In genomic region chr5:128418149-128418710, GRCm38 (mm10) we compare ENCODE assay signal across 19 mouse cellular contexts. TPM values are rescaled to one million over a fixed set of nuclear protein-coding genes. Genes with fewer than 3 reads are reported as not detected.
DNase-seq lines count a peak whose midpoint lies in the region; ATAC-seq and TF ChIP-seq lines count a peak whose summit lies in the region.
"Had no signal": no experiment of that assay in that cellular context is flagged by ENCODE, and none has a peak within 500 bp of the region (broad histone marks: within the 10 kb centered on the region; RNA-seq: fewer than 3 reads in every experiment).

No protein-coding gene starts in this region.

- ATAC-seq in kidney, postnatal 0 days (replicated peaks; ENCODE audit: low FRiP score, low read depth), result no peak
- ATAC-seq in kidney, embryonic 16.5 days (ENCODE audit: low FRiP score, low TSS enrichment), result no peak
- ATAC-seq in forebrain, embryonic 16.5 days, result peak; percentile 65; the same call in 1 of the 2 replicates
- ATAC-seq in CD4-positive, CD25-positive, alpha-beta regulatory T cell, adult 4 months, result no peak
- ATAC-seq: intestine, embryonic 16.5 days had no signal

- no peaks in the 10 kb centered on the region for H3K27me3 ChIP-seq in kidney, postnatal 0 days (ENCODE audit: insufficient read depth, low read length)
- no peaks in the 10 kb centered on the region; the same call in 1 of the 2 replicates for H3K27me3 ChIP-seq in kidney, embryonic 16.5 days (ENCODE audit: insufficient read depth, low read length)
- H3K27me3 ChIP-seq in forebrain, embryonic 16.5 days (replicated peaks; ENCODE audit: control insufficient read depth, insufficient read depth, low read length), result no peaks in the 10 kb centered on the region
- H3K27me3 ChIP-seq: heart, embryonic 13.5 days; limb, embryonic 12.5 days; liver, embryonic 13.5 days; neural tube, embryonic 12.5 days had no signal

- TF ChIP-seq CTCF in kidney, postnatal 0 days (IDR thresholded peaks at IDR 0.05; ENCODE audit: low read depth), result no peak

- peak; percentile 42 for DNase-seq in kidney, postnatal 0 days (ENCODE audit: low spot score)
- DNase-seq in retina, postnatal 1 day, result peak; percentile 34
- no peak for DNase-seq in retina, embryonic 14.5 days (ENCODE audit: low spot score)
- DNase-seq in urinary bladder, postnatal 4 days (ENCODE audit: low spot score in 2 of 2), result no peak
- DNase-seq: adrenal gland, adult 8-10 months; cerebellum, adult 11-12 months; heart, postnatal 36 days; kidney, postnatal 10 days; liver, embryonic 13.5 days; thymus, postnatal 14 days had no signal

- H3K9me3 ChIP-seq in kidney, postnatal 0 days (replicated peaks; ENCODE audit: low read length), result no peaks in the 10 kb centered on the region
- peaks cover 6% of the 10 kb centered on the region; the same call in 1 of the 2 replicates for H3K9me3 ChIP-seq in kidney, embryonic 16.5 days (ENCODE audit: low read length)
- H3K9me3 ChIP-seq in forebrain, embryonic 16.5 days (ENCODE audit: control insufficient read depth, low read length), result no peaks in the 10 kb centered on the region

- H3K36me3 ChIP-seq in kidney, postnatal 0 days (ENCODE audit: insufficient read depth, low read length), result no peaks in the 10 kb centered on the region
- no peaks in the 10 kb centered on the region for H3K36me3 ChIP-seq in kidney, embryonic 16.5 days (ENCODE audit: insufficient read depth, low read length)
- H3K36me3 ChIP-seq in forebrain, embryonic 16.5 days (ENCODE audit: control insufficient read depth, insufficient read depth), result no peaks in the 10 kb centered on the region
- H3K36me3 ChIP-seq: heart, embryonic 13.5 days; limb, embryonic 12.5 days; liver, embryonic 13.5 days; neural tube, embryonic 12.5 days had no signal

- WGBS in kidney, postnatal 0 days, result 61% methylated on average over 11 of the region's 11 CpGs
- 60% methylated on average over 11 of the region's 11 CpGs for WGBS in kidney, embryonic 16.5 days
- WGBS in forebrain, embryonic 16.5 days, result 6% methylated on average over 11 of the region's 11 CpGs

- H3K9ac ChIP-seq in kidney, postnatal 0 days (ENCODE audit: low read depth, low read length), result no peak overlapping the region
- H3K9ac ChIP-seq in kidney, embryonic 16.5 days (replicated peaks; ENCODE audit: low read length), result no peak overlapping the region
- H3K9ac ChIP-seq in forebrain, embryonic 16.5 days (replicated peaks; ENCODE audit: low read depth, low read length), result no peak overlapping the region
- H3K9ac ChIP-seq: heart, embryonic 13.5 days; limb, embryonic 12.5 days; liver, embryonic 13.5 days; neural tube, embryonic 12.5 days had no signal

- no peak overlapping the region for H3K4me3 ChIP-seq in kidney, postnatal 0 days (replicated peaks; ENCODE audit: low read depth, low read length)
- H3K4me3 ChIP-seq in kidney, embryonic 16.5 days (ENCODE audit: low read length), result no peak overlapping the region
- H3K4me3 ChIP-seq in forebrain, embryonic 16.5 days (replicated peaks; ENCODE audit: low read length), result 0 out of 2 replicates have a peak overlapping the region, but pooled peaks have one; percentile 9
- H3K4me3 ChIP-seq: heart, embryonic 13.5 days; limb, embryonic 12.5 days; liver, embryonic 13.5 days; neural tube, embryonic 12.5 days had no signal

- H3K27ac ChIP-seq in kidney, postnatal 0 days, result no peak overlapping the region
- H3K27ac ChIP-seq in kidney, embryonic 16.5 days (ENCODE audit: low read length), result no peak overlapping the region
- no peak overlapping the region for H3K27ac ChIP-seq in forebrain, embryonic 16.5 days (ENCODE audit: low read length)
- H3K27ac ChIP-seq: heart, embryonic 13.5 days; limb, embryonic 12.5 days; liver, embryonic 13.5 days; macrophage; neural tube, embryonic 12.5 days; stomach, postnatal 0 days had no signal

- no peak overlapping the region for H3K4me2 ChIP-seq in kidney, postnatal 0 days (ENCODE audit: low read length)
- H3K4me2 ChIP-seq in kidney, embryonic 16.5 days (replicated peaks; ENCODE audit: low read depth, low read length), result no peak overlapping the region
- H3K4me2 ChIP-seq in forebrain, embryonic 16.5 days (ENCODE audit: low read length), result peak overlapping the region; percentile 32
- H3K4me2 ChIP-seq: heart, embryonic 13.5 days; limb, embryonic 12.5 days; liver, embryonic 13.5 days; neural tube, embryonic 12.5 days had no signal

- H3K4me1 ChIP-seq in kidney, postnatal 0 days (replicated peaks; ENCODE audit: insufficient read depth, low read length), result no peaks in the 10 kb centered on the region
- H3K4me1 ChIP-seq in kidney, embryonic 16.5 days (ENCODE audit: insufficient read depth, low read length), result no peaks in the 10 kb centered on the region
- H3K4me1 ChIP-seq in forebrain, embryonic 16.5 days (replicated peaks; ENCODE audit: control insufficient read depth, insufficient read depth, low read length), result peaks cover 12% of the 10 kb centered on the region
- H3K4me1 ChIP-seq: heart, embryonic 13.5 days; limb, embryonic 12.5 days; liver, embryonic 13.5 days; neural tube, embryonic 12.5 days had no signal

RNA-seq across cellular contexts. Expression of gene Tmem132d, which starts 14.6 kb away (rescaled TPM):
- polyA plus RNA-seq in kidney, postnatal 0 days (2015; fragmentation: Nextera tagmentation; extraction: Ambion mirVana), result 0.14 and 0.24 TPM in 2 replicates
- polyA plus RNA-seq in kidney, embryonic 16.5 days (2015; fragmentation: Nextera tagmentation; extraction: Ambion mirVana), result 0.19 and 0.31 TPM in 2 replicates
- 1.0 and 1.7 TPM in 2 replicates for polyA plus RNA-seq in forebrain, embryonic 16.5 days (2015; fragmentation: Nextera tagmentation; extraction: Ambion mirVana)
- not detected for polyA plus RNA-seq in CD4-positive, CD25-positive, alpha-beta regulatory T cell, adult 4 months (2017; shearing (Covaris generic))
- polyA plus RNA-seq: intestine, embryonic 16.5 days; macrophage had no signal

Comparison
In these comparisons a context has a peak if more than half of its experiments do, and no peak if none do; other contexts are left out.
1. DNase-seq: peak in kidney, postnatal 0 days (single experiment) and retina, postnatal 1 day (single experiment); none in retina, embryonic 14.5 days (single experiment) and urinary bladder, postnatal 4 days (0 of 2).